Mouse (Mus musculus) right cerebral cortex, adult 2 months (tissue): Measurements from ENCODE around the gene G430095P16Rik.

ENCODE experiments used
- DNase-seq, 2 experiments: peaks; one replicate each; pipeline ENCODE4 v3.0.0; 2021 to 2022; ENCODE audit warnings: low spot score in 2 of 2

Gene G430095P16Rik

DNA sequence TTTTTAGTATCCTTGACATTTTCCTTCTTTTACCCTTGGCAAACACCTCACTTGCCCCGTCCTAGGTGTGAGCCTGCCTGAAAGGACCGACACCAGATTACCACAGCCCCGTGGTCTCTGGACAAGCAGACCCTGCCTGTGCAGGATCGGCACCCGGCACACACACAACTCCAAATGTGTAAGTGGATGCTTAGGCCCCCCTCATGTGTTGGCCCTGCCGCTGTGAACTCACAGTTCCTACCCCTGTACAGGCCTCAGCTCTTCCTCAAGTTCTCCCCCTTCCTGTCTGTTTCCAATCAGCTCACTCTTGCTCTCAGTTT lies 317 bp upstream of the G430095P16Rik start:
- DNase-seq = no peak

DNA sequence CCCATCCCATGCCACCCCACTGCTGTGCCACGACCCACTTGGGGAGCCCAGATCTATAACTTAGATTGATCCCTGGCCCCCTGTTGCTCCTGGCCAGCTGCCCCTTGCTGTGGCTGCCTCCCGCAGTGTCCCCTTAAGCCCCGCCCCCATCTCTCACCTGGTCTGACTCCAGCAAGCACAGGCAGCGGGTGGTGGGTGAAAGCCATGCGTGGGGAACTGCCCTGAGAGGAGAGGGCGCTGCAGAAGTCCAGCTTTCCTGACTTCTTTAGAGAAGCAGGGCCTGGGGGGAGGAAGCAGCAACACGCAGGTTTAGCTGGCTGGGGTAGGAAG lies 729 bp downstream of the G430095P16Rik start:
- DNase-seq = no peak

DNA sequence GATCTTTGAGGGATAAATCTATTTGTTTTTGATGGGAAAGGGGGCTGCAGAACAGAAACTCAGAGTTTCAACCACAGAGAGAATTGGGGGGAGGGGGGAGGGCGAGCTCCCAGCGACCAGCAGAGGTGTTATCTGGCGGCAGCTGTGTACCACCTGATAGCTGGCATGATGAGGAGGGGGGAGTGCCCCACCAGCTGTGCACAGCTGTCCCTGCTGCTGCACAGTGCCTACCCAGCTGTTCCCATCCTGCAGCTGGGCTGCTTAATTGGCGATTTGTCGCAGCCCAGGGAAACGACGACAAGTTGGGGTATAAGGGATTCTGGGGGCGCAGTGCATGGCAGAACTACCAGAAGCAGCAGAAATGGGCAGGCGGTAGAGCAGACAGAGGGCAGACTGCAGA lies 1.9 kb downstream of the G430095P16Rik start:
- DNase-seq = no peak

DNA sequence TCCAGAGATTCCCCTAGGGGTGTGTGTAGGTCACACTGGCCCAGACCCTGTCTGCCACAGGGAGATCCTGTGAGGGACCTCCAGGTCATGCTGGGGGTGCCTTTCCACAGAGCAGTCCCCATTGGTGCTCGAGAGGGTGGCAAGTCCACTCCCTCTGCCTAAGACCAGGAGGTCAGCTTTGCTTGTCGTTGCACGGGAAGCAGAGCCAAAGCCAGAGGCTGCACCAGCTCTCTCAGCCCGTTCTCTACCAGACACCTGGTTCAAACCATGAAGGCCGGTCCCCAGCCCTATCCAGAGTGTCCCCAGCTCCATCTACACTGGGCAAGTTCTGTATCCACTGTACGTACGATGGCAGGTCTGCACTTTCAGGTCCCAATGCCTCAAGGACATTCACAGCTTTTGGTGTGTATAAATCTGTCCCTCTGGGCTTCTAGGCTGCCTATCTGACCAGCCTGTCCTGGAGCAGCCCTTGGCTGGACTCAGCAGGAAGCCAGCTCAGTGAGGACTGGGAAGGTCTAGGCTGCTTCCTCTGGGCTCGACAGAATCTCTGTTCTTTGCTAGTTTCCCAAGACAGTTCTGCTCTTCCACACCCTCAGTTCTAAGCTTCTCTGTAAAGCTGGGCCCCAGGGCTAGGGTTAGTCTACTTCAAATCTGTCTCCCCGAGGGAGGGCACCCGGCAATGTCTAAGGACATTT lies 2.6 kb downstream of the G430095P16Rik start:
- DNase-seq = no peak

DNA sequence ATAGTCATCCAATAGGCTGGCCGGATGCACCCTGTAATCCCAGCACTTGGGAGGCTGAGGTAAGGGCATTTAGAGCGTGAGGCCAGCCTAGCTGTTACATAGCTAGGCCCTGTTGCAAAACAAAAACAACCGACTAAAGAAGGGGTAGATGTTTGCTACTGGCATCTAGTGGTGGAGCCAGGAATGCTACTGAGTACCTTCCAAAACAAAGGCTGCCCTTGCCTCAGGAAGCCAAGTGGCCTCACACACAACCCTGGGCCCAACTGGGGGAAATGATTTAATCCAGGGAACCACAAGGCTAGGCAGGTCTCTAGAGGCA lies 3.1 kb downstream of the G430095P16Rik start:
- DNase-seq = no peak

DNA sequence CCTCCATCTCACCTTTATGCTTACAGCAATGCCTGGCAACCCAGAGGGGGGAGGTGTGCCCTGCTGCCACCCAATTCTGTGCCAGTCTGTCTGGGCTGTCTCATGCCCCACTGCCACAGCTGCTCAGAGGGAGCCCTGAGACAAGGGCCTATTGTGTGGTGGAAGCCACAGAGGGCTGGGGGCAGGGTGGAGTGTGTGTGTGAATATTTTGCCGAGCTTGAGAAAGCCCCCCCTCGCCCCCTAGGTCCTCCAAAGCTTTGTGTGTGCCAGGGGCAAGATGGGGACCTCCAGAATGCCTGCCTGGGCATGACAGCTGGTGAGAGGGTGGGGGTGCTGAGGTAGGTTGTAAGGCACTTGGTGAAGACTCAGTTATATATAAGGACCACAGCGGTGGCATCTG lies 5.7 kb downstream of the G430095P16Rik start:
- DNase-seq = no peak

DNA sequence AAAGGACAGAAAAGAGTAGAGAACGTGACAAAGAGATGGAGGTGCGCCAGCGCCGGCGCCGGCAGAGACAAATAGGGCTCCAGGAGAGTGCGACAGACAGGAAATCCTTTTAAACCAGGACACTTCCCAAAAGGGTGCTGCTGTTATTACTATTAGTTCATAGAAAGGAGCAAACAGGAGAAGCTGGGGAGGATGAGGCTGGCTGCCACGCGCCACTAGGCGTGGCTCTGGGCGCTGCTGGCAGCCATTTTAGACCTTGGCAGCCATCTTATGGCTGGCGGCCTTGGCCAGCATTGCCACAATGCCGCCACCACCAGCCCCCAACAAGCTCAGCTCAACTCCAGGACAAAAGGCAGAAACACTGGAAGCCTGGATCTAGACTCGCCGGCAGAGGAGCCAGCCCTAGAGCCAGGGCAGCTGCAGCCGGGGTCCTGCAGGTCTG lies 7.1 kb downstream of the G430095P16Rik start:
- DNase-seq = no peak

DNA sequence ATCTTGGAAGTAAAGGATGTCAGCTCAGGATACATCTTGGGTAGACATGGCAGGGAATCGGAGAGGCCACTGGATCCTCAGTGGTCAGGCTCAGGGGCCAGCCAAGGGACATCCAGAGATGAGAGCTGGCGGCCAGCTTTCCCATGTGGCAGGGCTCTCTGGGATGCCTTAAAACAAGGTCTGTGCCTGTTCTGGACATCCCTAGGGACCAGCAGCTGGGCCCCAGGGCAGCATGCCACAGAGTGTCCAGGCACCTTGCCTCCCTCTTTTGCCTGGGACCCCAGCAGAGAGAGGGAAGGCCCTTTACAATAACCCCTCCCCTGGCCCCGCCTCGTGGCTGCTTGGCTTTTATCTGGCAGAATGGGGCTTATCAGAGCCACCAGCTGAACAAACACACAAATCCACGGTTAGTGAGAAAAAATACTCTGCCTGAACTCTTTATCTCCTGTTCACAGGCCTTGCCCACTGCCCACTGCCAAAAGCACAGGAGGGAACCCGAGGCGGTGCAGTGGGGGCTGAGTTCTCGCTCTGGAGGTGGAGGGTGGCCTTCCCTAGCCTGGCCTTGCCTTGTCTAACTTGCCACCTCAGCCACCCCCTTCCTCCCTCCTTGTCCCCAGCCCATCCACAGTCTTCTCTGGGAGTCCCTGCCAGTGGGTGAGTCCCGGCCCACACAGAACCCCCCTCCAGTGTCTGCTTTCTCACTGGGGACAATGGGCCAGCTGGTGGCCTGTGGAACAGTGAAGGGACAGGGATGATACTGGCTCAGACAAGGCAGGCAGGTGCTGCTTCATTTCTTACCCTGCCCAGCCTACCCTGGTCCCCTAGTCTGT lies 7.9 kb downstream of the G430095P16Rik start:
- no peak for DNase-seq

DNA sequence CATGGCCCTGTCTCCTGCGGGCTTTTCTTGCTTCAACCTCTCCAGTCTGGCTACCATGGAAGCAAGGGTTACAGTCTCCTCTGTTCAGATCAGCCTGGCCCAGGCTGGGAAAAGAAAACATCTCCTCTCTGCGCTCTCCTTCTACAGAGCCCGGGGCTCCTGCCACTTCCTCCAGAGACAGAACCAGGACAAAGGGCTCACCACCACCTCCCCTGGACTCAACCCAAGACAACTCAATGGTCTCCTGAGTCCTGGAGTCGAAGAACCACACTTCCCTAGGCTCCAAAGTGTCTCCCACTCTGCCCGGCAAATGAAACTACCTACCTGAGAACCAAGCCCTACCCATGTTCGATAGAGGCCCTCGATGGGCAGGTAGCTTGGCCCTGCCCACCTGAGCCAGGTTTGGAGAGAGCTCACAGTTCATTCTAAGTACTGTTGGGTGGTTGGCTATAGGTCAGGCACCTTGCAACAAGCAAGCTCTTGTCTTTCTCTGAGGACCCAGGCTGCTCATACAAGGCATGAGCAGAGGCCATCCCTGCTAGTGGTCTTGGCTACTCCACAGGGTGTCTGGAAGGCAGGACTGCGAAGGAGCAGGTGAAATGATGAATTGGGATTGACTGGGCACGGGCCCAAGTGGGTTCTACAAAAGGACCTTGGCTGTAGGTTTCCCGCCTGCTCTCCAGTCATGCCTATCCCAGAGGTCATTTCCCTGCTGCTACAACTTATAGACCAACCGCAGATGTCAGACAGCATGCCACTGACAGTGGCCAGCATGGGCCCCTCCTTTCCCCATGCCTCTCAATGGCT lies 8.8 kb downstream of the G430095P16Rik start:
- no peak for DNase-seq

DNA sequence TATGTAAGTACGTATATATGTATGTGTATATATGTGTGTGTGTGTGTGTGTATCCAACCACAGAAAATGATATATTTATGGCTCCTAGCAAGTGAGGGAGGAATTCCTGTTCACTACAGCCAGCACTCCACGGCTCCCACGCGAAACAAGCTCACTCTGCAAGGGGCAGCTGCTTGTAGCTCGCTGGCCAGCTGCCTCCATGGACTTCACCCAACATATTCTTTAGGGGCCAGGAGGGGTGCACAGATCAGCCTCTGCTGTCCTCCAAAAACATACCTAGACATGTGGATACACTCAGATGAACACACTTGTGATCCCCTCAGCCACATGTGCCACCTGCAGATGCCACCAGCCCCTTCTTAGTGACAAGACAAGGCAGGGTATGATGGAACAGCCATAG lies 9.7 kb downstream of the G430095P16Rik start:
- DNase-seq = peak in 1 of 2 experiments; percentile 50

DNA sequence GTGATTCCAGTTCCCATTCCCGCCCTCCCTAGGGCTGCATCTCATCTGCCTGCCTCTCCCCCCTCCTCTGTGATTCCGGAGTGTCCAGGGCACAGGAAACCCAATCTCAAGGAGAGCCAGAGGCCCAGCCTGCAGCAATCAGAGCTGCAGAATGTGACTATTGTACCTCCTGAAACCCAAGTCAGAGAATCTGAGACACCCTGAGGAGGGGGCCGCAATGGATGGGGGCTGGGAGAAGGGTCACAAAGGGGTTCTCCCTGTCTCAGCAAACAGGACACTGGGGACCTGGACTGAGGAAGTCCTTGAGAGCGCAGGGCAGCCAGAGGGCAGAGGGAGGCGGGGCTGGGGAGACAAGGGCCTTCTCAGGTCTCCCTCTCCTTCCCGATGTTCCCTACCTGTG lies 10.2 kb downstream of the G430095P16Rik start:
- DNase-seq = no peak

DNA sequence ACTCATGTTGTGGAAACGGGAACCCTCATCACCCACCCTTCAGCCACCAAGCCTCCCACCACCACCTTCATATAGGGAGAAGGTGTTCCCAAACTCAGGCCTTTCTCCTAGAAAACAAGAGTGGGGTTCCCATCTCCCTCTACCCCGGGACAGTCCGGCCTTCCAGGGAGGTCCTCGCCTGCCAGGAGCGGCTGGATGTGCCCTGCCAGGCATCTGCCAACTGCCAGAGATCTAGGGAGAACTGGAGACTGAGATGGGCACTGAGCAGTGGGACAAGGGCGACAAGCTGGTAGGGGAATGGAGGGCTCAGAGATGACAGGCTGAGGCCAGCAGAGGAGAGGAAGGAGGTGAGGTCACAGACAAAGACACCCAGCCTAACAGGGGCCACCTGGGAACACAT lies 11.2 kb downstream of the G430095P16Rik start:
- DNase-seq = no peak

DNA sequence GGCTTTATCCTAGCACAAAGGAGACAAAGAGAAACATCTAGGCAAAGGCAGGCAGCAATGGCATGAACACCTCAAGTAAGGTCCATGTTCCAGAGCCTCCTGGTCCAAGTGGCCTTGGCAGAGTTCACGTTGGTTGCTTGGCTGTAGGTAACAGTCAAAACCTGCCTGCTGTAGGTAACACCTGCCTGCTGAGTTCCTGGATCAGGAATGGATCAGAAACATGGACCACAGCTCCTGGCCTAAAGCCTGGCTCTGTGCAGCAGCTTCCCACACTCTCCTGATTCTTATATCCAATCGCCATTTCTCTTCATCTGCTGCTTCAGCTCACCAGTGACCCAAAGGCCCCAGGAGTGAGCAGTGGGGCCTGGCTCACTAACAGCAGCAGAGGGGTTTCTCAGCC lies 11.9 kb downstream of the G430095P16Rik start:
- no peak for DNase-seq

DNA sequence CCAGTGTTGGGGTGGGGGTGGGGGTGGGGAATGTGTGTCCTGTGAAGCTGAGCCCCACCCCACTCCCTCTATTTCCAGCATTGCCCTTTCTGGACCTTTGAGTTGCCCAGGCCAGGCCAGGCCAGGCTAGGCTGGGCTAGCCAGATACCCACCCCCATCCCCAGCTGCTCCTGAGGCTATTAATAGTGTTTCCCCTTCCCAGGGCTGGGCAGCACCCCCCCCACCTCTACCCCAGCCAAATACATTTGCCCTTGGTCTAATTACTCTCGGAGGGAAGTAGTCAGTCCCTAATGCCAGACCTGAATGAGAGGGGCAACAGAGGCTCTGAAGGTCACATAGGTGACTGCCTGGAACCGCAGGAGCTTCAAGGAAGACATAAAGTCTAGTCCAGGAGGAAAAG lies 12.8 kb downstream of the G430095P16Rik start:
- no peak for DNase-seq

DNA sequence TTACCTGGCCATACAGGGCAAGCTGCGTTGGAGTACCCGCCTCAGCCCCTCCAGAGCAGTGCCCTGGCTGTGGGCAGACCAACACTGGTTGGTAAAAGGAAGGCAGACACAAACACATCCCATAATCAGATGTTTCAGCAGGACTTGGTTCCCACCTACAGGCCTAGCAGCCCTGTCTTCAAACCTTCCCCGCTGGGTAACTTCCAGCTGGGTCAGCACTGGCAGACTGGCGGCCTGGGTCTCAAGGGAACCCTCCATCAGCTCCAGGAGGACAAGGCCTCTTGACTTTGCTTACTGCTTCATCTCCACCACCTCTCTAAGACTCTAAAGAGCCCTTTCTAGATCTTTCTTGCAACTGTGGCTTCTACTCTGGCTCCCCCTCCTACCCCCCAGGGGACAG lies 13.7 kb downstream of the G430095P16Rik start:
- DNase-seq = no peak

DNA sequence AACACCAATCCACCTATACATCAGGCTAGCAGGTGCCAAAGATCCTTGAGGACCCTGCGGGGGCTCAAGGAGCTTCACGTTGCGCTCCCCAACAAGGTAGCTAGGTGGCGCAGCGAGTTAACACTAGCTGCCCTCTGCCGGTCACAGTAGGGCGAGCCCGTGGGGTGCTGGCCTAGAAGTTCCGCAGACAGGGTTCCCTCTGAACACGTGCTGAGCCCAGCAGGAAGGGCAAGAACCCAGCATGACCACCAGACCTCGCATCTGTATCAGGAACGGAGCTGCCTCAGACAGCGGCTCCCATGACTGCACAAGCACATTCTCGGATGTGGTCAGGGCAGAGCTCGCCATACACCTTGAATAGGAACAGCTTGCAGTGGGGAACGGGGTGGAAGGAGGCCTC lies 14.8 kb downstream of the G430095P16Rik start:
- DNase-seq = peak; percentile 66 to 77

DNA sequence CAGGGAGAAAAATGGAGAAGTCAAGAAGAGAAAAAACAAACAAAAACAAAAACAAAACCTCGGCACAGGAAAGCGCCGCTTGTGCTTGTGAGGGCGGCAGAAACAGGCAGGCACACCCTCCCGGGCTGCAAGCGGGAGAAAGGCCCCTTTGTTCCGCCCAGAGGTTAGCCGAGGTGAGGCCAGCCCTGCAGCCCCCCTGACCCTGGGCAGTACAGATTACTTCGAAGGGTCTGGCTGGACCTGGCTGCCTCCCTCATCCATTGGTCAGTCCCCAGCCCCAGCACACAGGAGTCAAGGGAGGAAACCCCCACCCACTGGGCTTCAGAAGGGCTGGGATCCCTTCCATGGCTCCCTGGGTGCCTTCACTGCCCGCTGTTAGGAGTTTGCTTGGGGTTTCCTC lies 15.5 kb downstream of the G430095P16Rik start:
- DNase-seq = no peak

DNA sequence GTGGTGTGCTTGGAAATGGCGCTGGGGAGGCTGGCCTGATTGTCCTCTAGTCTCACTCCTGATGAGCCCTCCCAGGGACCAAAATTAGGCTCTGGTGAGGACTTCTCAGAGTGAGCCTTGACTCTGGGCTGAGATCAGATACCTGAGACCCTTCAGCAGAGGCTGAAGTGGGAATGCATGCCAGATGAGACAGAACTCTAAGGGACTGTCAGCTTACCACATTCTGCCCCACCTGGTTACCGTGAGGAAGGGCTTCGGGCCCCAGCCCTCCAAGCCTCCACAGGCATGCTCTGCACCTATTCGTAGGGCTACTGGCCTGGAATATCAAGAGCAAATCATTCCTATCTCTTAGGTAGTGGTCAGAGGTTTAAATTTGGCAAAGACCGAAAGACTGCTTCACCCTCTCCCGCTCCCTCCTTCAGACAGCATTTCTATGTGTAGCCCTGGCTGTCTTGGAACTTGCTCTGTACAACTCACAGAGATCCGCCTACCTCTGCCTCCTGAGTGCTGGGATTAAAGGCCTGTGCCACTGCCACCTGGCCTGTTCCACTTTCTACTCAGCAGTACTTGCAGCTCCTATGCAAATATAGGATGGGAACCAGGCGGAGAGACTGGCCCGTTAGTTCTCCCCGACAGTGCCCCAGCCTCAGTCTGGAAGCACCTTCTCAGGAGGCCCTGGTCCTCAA lies 16.1 kb downstream of the G430095P16Rik start:
- DNase-seq = no peak

DNA sequence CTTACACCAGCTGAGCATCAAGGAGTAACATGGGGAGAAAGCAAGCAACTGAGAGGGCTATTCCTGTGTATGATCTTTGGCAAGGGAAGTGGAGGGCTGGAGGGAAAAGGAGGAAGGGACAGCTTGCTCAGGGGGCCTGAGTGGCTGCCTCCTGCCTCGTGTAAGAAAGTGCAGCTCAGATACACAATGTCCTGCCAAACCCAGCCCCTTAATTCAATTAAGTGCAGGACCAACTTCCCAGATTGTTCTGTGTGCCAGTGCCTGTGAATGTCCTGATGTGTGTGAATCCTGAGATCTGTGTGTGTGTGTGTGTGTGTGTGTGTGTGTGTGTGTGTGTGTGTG lies 16.6 kb downstream of the G430095P16Rik start:
- no peak for DNase-seq

DNA sequence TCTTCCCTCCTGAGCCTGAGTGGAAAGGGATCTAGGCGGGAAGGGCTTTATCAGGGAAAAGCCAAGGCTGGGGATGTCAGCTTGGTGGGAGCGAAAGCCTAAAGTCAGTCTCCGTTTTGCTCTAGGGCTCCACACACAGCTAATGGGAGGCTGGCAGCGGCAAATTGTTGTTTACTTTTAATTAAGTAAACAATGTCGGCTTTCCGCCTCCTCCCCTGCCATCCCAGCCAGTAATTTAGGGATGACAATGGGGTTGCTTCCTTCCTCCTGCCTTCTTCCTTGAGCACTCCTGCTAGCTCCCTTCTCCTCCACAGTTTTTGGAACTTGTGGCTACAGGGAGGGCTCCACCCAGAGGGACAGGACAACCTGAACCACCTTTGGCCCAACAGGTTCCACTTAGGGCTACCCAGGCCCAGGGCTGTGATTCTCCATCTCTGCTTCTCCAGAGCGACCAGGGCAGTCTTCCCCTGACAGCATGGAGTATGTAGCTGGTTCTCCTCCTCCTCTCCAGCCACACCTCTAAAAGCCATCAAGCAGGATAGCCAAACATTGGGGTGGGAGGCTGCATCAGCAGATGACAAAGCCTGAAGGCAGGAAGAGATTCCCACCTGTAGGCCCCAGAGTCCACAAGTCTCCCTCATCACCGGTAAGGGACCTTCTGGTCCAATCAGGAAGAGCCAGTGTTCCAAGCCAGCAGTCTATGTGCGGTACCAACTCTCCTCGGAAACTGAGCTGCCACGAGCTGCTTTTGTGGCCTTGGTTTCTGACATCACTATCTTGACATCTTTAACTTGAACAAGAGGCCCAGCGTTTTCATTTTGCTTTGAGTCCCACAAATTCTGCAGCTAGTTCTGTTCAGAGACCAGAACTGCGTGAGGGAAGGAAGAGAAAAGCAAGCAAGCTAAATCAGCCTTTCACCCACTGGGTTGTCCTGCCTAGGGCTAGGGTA lies 18.4 kb downstream of the G430095P16Rik start:
- no peak for DNase-seq
